Mouse (Mus musculus): ENCODE data around the gene Nrp1.

- TF ChIP-seq POLR2A (IDR thresholded peaks at IDR 0.05; ENCODE audit: borderline replicate concordance, control insufficient read depth, low read depth, low read length) (no peak), CTCF (IDR thresholded peaks at IDR 0.05; ENCODE audit: control insufficient read depth, insufficient read depth, low read length) (no peak)
Observed at GRCm38 (mm10) chr8:128473456-128474239, 115.2 kb downstream of the Nrp1 start.
